Mouse (Mus musculus) erythroblast, adult 5-6 weeks (primary cell): ENCODE data around the gene Insig1. TPM values are rescaled to one million over a fixed set of nuclear protein-coding genes. Genes with fewer than 3 reads are reported as not detected.

ENCODE experiments used
- ATAC-seq: replicated peaks from 2 replicates; pipeline ENCODE4 v1.8.0; 2016; ENCODE audit warnings: moderate number of reproducible peaks, mild to moderate bottlenecking, moderate TSS enrichment, inconsistent platforms; ENCODE audit not compliant: poor library complexity, low FRiP score, severe bottlenecking
- total RNA-seq, 2 experiments: library from RNA; stranded (forward) in 1 of 2; stranded (reverse) in 1 of 2; fragments of 150-400 nt in 1 of 2; fragments of 200-764, 138-1000 nt in 1 of 2; gene quantifications; 2 replicates each; pipeline versions ENCODE4 v1.2.3 to v1.2.4; 2015 to 2017; ENCODE audit warnings: low replicate concordance in 2 of 2

The Insig1 gene
- total RNA-seq, 2 experiments from 2014 or later: 3.8 to 10.5 TPM

DNA sequence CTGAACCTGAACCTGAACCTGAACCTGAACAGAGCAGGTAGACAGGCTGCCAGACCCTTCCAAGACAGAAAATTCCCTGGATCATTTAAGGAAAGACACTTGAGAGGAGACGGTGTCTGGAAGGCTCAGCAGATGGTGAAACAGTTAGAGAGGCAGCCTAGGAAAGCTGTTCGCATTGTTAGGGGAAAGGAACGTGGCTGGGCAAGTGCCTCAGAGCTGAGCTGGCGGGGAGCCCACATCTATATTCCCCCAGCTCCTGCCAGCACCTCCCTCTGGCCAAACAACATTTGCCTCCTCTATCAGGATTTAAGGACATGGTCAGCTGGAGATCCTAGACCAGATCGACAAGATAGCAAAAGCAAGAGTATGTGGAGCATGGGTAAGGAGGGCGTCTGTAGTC lies 10.2 kb upstream of the Insig1 start:
- ATAC-seq: no peak

DNA sequence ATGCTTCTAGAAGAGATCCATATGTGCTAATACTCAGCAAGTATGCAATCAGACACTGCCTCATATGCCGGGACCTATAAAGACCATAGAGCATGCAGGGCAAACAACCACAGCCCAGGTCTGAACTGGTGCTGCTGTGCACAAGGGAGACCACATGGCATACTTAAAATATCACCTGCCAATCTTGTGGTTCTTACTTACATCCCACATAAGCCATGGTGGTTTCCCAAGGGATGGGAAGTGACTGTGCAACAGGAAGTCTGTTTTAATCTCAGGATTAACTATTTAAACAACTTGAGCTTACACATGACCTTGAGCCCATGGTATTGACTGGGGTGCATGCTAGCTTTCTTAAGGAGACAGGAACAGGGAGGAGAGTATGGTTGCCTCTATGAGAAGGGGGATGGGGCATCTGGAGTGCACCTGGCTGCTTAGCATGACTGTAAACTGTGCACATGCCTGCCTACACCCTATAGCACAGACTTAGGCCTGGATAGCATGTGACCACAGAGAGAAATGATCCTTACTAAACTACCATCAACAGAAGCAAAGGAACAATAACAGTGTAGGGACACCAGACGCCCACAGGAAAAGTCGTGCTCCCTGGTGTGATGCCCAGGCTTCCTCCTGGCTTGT lies 7.1 kb upstream of the Insig1 start:
- ATAC-seq: no peak

DNA sequence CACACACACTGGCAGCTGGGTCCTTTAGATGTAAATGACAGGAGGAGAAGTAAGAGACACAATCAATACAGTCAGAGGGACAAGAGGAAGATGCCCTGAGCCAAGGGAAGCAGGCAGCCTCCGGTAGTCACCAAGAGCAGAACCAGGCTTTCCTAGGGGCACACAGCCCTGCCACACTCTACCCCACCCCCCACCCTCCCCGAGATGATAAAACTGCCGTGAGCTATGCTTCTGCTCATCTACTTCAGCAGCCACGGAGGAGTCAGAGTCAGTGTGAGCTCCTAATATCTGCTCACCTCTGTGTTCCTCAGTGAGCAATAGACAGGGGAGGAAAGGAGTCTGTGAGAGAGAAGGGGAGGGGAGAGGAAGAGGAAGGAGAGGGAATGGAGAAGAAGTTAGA lies 5.9 kb upstream of the Insig1 start:
- ATAC-seq: no peak

DNA sequence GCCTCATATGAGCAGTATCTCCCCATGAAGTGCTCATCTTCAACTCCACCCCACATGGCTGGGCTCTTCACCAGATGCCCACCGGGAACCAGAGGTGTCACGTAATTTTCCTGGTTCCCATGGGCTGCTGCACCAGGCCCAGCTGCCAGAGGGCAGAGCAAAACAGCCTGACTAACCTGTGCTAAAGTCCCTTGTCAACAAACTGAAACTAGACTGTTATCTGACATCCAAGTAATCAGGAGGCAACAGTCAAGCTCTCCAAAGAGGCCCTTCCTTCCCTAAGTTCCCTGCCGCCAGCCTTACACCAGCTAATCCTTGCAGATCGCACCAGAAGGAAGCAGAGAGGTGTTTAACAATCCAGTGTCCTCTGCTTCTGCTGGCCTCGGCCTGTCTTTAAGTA lies 4.9 kb upstream of the Insig1 start:
- ATAC-seq: no peak

DNA sequence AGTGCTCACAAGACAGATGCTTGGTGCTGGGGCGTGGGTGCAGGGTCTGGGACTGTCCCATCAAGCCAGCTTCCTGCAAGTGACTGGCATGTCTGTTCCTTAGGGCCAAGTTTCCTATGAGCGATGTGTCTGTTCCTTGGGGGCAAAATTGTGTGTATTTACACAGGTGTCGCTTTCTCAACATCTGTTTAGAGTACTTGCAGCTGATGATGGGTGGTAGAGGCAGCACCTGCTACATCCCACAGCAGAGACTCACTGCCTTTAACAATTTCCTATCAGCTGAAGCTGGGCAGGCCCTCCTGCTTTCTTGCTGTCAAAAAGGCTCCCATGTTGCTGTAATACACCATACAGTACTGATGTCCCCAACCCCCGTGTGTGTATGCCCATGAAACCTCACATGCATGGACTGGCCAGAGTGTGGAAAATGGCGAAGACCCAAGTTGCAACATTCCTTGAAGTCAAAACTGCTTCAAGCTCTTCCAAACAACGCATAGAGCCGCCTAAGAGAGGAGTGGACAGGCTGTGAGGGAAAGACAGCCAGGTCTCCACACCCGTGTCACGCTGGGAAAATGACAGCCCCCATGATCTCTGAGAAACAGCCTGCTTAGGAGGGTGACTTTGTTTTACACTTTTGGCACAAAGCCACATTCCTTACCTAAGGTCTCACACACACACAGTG lies 875 bp upstream of the Insig1 start:
- ATAC-seq: no peak

DNA sequence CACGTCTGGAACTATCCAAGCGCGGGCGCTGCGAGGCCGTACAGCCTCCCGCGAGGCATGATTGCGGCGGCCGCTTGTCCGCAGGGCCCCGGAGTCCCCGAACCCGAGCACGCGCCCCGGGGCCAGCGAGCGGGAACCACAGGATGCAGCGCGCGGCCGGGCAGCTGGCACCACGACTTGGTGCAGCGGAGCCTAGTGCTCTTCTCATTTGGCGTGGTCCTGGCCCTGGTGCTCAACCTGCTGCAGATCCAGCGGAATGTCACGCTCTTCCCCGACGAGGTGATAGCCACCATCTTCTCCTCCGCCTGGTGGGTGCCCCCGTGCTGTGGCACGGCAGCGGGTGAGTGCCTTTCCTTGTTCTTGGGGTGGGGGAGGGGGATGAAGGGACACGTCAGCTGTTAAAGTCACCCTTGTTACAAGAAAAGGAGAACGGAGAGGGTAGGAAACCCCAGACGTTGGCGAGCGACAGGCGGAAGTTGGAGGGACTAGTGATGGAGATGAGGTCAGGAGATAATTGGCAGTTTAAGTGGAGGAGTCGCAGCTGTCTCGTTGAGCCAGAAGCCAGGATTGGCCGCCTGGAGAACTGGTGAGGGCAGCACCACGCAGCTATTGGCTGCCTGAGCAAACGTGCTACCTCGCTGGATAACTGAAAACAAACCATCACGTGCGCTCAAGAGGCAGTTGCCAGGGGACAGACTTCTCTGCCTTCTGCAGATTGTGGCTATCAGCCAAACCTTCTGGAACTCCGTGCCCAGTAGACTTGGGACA lies 477 bp downstream of the Insig1 start:
- ATAC-seq: peak; percentile 74

DNA sequence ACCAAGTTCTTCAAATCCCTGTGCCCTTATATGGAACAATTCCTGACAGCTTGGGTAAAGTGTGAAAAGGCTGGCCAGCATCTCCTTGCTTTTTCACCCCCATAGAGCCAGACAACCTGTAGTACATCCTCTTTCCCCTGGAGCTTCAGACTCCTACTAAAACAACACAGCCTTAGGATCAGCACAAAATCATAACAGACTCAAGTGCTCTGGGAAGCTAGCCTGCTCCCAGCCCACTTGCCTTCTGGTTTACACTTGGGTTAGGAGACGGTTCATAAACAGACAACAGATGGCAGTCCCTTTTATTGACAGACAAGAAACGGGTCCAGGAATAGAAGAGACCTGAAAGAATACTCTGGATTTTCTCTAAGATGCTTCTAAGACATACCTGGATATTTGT lies 8.3 kb downstream of the Insig1 start:
- ATAC-seq: no peak

DNA sequence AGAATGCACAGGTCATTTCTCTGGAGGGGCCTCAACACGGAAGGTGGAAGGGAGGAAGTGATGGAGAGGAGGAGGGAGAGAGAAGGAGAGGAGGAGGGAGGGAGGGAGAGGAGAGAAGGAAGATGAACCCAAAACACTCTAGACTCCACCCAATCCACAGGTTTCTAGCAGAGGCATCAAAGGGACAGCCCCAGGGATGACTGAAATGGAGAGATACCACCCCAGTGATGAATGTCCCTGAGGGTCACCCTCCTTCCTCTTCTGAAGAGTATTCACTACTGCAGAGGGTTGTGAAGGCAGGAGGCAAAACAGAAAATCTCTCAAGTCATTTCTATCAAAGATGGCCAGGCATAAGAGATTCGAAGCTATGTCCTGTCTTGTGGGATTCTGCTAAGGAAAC lies 10.0 kb downstream of the Insig1 start:
- ATAC-seq: no peak

DNA sequence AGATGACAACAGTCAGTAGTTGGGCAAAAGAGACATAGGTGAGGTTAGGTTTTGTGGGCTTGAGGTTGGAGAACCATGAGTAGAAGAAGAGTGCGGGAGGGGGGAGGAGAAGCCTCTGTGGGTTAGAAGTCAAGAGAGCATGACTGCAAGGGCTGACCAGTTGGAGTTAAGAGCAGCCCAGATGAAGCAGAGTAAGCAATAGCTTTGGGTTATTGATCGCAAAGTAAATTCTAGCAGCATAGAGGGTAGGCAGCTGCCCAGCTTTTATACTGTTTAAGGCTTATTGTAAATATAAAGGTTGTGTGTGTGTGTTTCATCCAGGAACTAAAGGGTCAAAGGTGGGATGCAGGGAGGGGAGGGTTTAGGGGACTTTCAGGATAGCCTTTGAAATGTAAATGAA lies 10.7 kb downstream of the Insig1 start:
- ATAC-seq: no peak

DNA sequence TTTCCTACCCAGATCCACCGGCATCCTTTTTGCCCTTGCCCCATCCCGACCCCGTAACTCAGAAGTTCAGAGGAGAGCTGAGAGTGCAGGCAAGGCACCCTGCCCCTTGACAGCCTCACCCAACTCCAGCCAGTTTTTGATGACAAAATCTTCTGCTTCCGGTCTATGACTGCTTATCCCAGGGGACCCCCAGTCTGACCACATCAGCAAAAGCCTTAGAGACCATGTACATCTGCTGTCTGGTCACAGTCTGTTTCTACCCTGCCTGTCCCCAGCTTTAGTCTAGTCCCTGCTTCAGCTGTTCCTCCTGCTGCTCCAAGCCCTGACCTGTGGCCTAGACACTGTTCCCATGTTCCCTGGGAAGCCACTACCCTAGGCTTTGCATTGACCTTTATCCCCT lies 11.1 kb downstream of the Insig1 start:
- no peak for ATAC-seq

DNA sequence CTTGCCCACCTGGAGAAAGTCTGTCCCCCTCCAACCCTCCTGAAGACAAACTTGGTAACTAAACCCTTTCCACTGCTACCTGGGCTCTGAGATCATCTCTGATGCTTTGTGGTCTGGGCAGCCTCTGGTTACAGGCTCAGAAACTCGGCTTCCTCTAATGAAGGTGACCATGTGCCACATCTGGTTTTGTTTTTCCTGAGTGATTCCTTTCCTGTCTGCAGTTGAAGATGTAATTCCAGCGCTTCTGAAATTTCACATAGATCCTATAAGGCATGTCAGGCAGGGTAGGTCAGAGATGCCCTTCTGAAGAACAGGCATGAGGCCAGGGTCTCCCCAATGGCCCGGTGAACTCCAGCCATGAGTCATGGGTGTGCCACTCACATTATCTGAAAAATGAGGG lies 11.6 kb downstream of the Insig1 start:
- no peak for ATAC-seq

DNA sequence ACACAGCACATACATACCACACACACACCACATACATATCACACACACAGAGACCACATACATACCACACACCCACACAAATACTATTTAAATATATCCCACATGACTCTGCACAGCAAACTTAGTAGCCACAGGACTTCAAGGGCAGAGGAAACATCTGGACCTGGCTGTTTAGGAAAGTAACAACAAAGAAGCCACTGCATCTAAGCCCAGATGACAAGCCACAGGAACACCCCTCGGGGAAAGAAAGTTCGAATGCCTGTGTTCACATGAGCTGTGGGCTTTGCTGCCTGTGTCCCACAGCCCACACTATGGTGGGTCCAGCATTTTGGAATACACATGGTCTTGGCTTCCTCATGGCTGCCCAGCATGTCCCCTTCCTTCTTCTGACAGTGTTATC lies 13.6 kb downstream of the Insig1 start:
- no peak for ATAC-seq

DNA sequence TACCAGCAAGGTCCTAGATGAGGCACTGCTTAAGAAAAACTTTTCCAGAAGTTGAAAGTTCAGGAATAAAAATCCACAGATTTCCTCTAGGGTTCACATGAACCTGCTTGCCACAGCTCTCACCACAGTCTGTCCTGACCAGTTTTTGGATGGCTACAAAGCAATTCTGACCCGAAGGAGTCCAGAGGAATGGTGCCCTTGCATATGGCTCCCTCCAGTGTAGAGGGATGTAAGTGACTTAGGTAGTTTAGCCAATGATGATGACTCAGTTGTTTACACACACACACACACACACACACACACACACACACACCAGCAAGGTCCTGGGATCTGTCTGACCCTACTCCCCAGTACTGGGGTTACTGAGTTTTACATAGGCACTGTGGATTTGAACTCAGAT lies 19.4 kb downstream of the Insig1 start:
- no peak for ATAC-seq

DNA sequence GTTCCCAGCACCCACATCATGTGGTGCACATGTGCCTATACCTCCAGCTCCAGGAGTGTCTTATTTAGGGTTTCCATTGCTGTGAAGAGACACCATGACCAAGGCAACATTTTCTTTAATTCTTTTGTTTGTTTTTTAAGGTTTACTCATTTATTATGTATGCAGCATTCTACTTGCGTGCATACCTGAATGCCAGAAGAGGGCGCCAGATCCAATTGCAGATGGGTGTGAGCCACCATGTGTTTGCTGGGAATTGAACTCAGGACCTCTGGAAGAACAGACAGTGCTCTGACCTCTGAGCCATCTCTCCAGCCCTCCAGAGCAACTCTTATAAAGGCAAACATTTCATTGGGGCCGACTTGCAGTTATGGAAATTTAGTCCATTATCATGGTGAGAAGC lies 21.2 kb downstream of the Insig1 start:
- no peak for ATAC-seq

DNA sequence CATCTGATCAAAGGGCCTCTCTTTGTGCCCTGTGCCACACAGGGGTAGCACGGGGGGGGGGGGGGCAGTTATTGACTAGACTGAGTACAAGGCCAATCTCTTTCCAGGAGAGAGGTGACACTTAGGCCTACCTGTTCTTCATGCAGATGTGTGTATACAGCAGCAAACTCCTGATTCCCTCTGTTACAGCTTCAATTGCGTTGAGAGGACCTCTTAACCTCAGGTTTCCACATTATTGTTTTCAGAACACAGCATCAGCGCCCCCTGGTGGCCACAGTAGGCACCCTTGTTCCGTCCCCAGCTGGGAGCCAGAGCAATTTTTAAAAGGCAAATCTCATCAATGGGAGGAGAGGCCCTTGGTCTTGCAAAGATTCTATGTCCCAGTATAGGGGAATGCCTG lies 22.7 kb downstream of the Insig1 start:
- peak; percentile 63 for ATAC-seq

DNA sequence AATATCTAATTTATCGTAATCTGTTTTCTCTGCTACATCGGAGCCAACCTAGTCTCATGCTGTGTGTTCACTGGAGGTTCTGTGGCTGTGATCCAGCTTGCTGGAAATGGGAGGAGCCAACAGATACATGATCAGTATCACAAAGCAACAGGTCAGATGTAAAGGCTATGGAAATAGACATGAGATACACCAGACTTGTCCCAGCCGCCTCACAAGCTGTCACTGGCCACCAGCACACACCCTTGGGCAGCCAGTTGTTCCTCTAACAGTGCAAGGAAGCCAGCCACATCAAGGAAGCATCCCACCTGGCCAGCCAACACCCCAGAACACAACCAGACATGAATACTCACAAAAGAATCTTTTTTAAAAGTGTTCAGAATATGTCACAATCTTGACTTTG lies 23.2 kb downstream of the Insig1 start:
- ATAC-seq: no peak

DNA sequence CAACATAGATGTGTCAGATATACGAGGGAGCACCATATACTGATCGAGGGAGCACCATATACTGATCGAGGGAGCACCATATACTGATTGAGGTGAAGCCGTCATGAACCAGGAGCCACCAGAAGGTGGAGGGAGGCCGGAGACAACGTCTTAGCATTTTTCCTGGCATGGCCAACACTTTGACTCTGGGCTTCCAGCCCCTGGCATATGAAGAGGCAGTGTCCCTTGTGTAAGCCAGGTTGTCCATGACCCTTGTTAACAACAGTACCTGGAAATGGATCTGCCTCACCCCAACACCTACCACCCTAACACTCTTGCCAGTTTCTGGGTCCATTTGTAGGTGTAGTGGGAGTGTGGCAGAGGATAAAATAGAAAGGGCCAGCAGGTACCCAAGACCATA lies 23.7 kb downstream of the Insig1 start:
- no peak for ATAC-seq

DNA sequence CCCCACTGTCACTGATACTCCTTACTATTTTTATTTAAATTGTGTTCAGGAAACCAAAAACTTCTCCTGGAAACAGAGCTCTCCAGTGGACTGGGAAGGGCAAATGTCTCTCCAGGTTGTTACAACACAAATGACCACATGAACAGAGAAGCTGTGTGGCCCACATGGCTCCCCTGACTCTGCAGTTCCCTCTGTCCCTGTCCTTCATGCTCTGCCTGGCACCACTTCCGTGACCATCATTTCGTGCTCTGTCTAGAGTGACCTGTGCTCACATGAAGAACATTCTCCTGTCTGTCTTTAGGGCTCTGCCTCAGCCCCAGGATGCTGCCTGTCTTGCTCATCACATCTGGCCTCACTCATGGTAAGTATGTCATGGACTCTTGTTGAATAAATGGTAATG lies 24.5 kb downstream of the Insig1 start:
- no peak for ATAC-seq

DNA sequence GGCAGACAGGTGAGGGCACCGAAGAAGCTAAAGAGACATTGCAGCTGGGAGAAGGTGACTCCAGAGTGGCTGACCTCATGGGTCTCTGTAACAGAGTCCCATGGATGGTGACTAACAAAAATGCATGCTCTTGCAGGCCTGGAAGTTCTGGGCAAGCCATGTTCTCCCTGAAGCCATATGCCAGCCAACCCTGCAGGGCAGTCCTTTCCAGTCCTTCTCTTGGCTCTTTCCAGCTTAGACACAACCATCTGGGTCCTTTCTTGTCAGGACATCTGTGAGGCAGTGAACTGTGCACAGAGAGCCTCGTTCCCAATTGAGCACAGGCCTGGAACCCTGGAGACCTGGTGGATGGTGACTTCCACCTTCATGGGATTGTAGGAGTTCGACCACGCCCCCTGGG lies 35.8 kb downstream of the Insig1 start:
- ATAC-seq: no peak

DNA sequence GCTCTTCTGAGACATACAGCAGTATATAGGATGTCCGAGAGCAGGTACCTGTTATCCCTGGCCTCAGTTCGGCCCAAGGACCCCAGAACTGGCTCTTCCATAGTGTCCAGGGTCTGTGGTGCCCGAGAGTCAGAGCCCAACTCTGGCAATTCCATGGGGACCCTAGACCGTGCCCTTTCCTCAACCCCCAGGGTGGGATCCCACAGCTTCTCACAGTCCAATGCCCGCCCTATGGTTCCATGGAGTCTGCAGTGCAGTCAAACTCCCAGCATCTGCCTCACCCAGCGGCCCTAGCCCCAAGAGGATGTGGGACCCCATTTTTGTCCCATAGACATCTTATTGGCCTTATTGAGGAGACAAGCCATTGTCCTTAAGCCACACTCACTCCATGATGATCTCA lies 36.8 kb downstream of the Insig1 start:
- no peak for ATAC-seq

DNA sequence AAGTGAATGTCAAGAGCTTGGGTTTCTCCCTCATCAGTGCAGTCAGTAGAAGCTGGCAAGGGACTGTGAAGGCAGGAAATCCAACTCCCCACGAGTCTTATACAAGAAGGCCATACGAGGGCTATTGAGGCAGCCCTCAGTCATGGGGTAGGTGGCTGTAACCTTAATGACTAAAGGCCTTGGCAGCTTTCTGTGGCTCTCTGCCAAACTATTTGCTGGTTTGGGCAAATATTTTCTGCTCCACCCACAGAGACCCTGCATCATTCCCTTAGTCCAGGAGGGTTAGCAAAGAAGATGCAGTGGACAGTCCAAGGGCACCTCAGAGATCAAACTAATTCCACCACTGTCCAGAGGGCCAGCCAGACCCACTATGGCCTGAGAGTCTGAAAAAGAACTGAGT lies 39.7 kb downstream of the Insig1 start:
- ATAC-seq: no peak
